Mouse (Mus musculus): Measurements from ENCODE around the gene Sdsl. TPM values are rescaled to one million over a fixed set of nuclear protein-coding genes. Genes with fewer than 3 reads are reported as not detected.

Sdsl gene
- polyA plus RNA-seq, 1 experiment from 2014 or later, result 10.5 TPM

DNA sequence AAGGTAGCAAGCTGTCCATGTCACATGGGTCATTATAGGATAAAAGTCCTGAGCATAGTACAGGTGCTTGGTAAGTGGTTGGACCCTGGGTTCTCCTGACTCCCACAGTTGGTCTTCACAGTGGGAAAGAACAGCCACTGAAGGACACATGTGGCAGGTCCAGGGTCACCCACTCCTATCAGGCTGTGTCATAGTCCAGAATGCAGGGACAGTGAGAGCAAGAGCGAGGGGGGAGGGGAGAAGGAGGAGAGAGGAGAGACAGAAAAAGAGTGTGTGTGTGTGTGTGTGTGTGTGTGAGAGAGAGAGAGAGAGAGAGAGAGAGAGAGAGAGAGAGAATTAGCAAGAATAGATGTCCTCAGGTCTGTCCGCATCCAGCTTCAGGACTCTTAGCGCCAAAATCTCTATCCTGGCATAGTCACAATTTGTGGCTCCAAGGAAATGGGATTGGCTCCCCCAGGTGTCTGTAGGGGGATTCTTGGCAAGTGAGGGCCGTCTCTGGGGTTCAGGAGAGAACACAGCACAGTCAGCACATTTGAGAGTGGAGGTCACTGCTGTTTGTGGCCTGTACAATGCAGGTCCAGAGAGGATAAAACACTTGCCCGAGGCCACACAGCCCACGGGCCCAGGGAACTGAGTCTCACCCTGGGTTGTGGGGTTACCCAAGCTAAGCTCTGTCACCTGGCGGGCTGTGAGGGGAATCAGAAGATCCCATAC, 15.6 kb downstream of the Sdsl start:
- no peak for ATAC-seq (ENCODE audit: low FRiP score, low TSS enrichment)
- Histone ChIP-seq H3K4me2 (replicated peaks; ENCODE audit: low read depth, low read length) (no peak overlapping the region), H3K27ac (ENCODE audit: low read depth, low read length) (no peak overlapping the region), H3K9ac (ENCODE audit: low read depth, low read length) (no peak overlapping the region), H3K4me3 (ENCODE audit: low read length) (no peak overlapping the region), H3K27me3 (ENCODE audit: control insufficient read depth, insufficient read depth, low read length) (no peaks in the 10 kb centered on the region), H3K36me3 (ENCODE audit: control insufficient read depth, insufficient read depth, low read length) (no peaks in the 10 kb centered on the region), H3K4me1 (ENCODE audit: control insufficient read depth, insufficient read depth, low read length) (no peaks in the 10 kb centered on the region), H3K9me3 (ENCODE audit: control insufficient read depth, low read length) (no peaks in the 10 kb centered on the region)
- 50% methylated on average over 7 of the region's 7 CpGs for WGBS

DNA sequence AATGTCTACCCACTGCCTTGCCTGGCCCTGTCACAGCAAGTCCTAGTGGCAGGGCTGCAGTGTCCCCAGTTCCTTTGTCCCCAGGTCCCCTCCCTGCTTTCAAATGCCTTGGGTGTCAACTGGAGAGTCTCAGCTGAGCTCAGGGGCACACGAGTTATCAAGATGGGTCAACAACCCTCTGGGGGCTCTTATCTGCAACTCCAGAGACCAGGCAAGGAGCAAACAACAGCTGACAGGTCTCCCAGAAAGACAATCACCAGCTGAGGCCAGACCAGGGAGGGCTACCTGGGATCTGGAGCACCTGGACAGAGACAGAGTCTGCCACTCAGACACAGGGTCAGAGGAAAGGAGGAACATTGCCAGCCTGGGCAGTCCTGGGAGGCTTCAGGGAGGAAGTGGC, 16.4 kb downstream of the Sdsl start:
- H3K36me3 ChIP-seq (ENCODE audit: control insufficient read depth, insufficient read depth, low read length), result no peaks in the 10 kb centered on the region
- H3K27ac ChIP-seq (ENCODE audit: low read depth, low read length), result no peak overlapping the region
- H3K9ac ChIP-seq (ENCODE audit: low read depth, low read length), result no peak overlapping the region
- H3K4me2 ChIP-seq (replicated peaks; ENCODE audit: low read depth, low read length), result no peak overlapping the region
- no peaks in the 10 kb centered on the region for H3K4me1 ChIP-seq (ENCODE audit: control insufficient read depth, insufficient read depth, low read length)
- ATAC-seq (ENCODE audit: low FRiP score, low TSS enrichment), result no peak
- 40% methylated on average over 1 of the region's 1 CpGs for WGBS
- no peaks in the 10 kb centered on the region for H3K9me3 ChIP-seq (ENCODE audit: control insufficient read depth, low read length)
- H3K27me3 ChIP-seq (ENCODE audit: control insufficient read depth, insufficient read depth, low read length), result no peaks in the 10 kb centered on the region
- H3K4me3 ChIP-seq (ENCODE audit: low read length), result no peak overlapping the region

DNA sequence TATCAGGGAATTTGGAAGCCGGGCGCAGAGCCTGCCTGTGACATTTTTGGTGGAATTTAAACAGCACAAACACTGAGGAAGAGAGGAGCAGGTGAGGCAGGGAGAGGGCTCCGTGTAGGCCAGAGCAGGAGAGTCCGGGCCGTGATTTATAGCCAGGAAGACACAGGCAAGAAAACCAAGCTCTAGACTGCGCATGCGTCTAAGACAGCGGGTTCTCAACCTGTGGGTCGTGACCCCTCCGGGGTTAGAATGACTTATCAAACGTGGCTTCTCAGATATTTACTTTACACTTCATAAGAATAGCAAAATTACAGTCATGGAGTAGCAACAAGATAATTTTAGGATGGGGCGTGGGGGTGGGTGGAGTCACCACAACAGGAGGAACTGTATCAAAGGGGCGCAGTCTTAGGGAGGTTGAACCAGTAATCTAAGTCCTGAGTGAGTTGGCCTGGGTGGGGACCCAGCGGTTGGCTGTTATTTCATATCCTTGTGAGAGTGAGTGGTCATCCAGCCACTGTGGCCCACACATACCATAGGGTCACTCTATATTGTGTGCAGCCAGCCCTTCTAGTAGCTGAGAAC, 17.8 kb downstream of the Sdsl start:
- Histone ChIP-seq H3K4me2 (replicated peaks; ENCODE audit: low read depth, low read length) (peak overlapping the region; percentile 2; the same call in 1 of the 2 replicates), H3K4me1 (ENCODE audit: control insufficient read depth, insufficient read depth, low read length) (no peaks in the 10 kb centered on the region), H3K9me3 (ENCODE audit: control insufficient read depth, low read length) (no peaks in the 10 kb centered on the region), H3K27me3 (ENCODE audit: control insufficient read depth, insufficient read depth, low read length) (0 out of 2 replicates have a peak, but pooled peaks cover 4% of the 10 kb centered on the region), H3K9ac (ENCODE audit: low read depth, low read length) (no peak overlapping the region), H3K4me3 (ENCODE audit: low read length) (no peak overlapping the region), H3K36me3 (ENCODE audit: control insufficient read depth, insufficient read depth, low read length) (no peaks in the 10 kb centered on the region), H3K27ac (ENCODE audit: low read depth, low read length) (no peak overlapping the region)
- 26% methylated on average over 14 of the region's 14 CpGs for WGBS
- 0 out of 2 replicates have a peak, but pooled peaks have one; percentile 36 for ATAC-seq (ENCODE audit: low FRiP score, low TSS enrichment)

- H3K4me2 ChIP-seq (replicated peaks; ENCODE audit: low read depth, low read length), result no peak overlapping the region
- no peaks in the 10 kb centered on the region for H3K9me3 ChIP-seq (ENCODE audit: control insufficient read depth, low read length)
- no peak; the same call in 1 of the 2 replicates for ATAC-seq (ENCODE audit: low FRiP score, low TSS enrichment)
- H3K4me1 ChIP-seq (ENCODE audit: control insufficient read depth, insufficient read depth, low read length), result no peaks in the 10 kb centered on the region
- 27% methylated on average over 13 of the region's 13 CpGs for WGBS
- H3K27me3 ChIP-seq (ENCODE audit: control insufficient read depth, insufficient read depth, low read length), result peaks cover 4% of the 10 kb centered on the region; the same call in 1 of the 2 replicates
- H3K9ac ChIP-seq (ENCODE audit: low read depth, low read length), result no peak overlapping the region
- no peaks in the 10 kb centered on the region for H3K36me3 ChIP-seq (ENCODE audit: control insufficient read depth, insufficient read depth, low read length)
- no peak overlapping the region for H3K27ac ChIP-seq (ENCODE audit: low read depth, low read length)
- no peak overlapping the region for H3K4me3 ChIP-seq (ENCODE audit: low read length)
Measured at GRCm38 (mm10) chr5:120447305-120447704, 25.3 kb downstream of the Sdsl start.

GRCm38 (mm10) chr5:120440733-120441132, 31.9 kb downstream of the Sdsl start:
- Histone ChIP-seq H3K4me1 (ENCODE audit: control insufficient read depth, insufficient read depth, low read length) (peaks cover 12% of the 10 kb centered on the region; the same call in 1 of the 2 replicates), H3K9ac (ENCODE audit: low read depth, low read length) (no peak overlapping the region), H3K27me3 (ENCODE audit: control insufficient read depth, insufficient read depth, low read length) (peaks cover 50% of the 10 kb centered on the region), H3K4me2 (replicated peaks; ENCODE audit: low read depth, low read length) (peak overlapping the region; percentile 27), H3K27ac (ENCODE audit: low read depth, low read length) (no peak overlapping the region), H3K9me3 (ENCODE audit: control insufficient read depth, low read length) (no peaks in the 10 kb centered on the region), H3K36me3 (ENCODE audit: control insufficient read depth, insufficient read depth, low read length) (no peaks in the 10 kb centered on the region), H3K4me3 (ENCODE audit: low read length) (peak overlapping the region; percentile 26; the same call in 1 of the 2 replicates)
- ATAC-seq (ENCODE audit: low FRiP score, low TSS enrichment), result 0 out of 2 replicates have a peak, but pooled peaks have one; percentile 62
- WGBS, result 5% methylated on average over 14 of the region's 14 CpGs

GRCm38 (mm10) chr5:120439887-120440670, 32.5 kb downstream of the Sdsl start:
- H3K4me3 ChIP-seq (ENCODE audit: low read length), result peak overlapping the region; percentile 26
- H3K9ac ChIP-seq (ENCODE audit: low read depth, low read length), result 0 out of 2 replicates have a peak overlapping the region, but pooled peaks have one; percentile 12
- peaks cover 56% of the 10 kb centered on the region for H3K27me3 ChIP-seq (ENCODE audit: control insufficient read depth, insufficient read depth, low read length)
- H3K36me3 ChIP-seq (ENCODE audit: control insufficient read depth, insufficient read depth, low read length), result no peaks in the 10 kb centered on the region
- H3K4me1 ChIP-seq (ENCODE audit: control insufficient read depth, insufficient read depth, low read length), result peaks cover 12% of the 10 kb centered on the region; the same call in 1 of the 2 replicates
- 1% methylated on average over 57 of the region's 61 CpGs for WGBS
- H3K9me3 ChIP-seq (ENCODE audit: control insufficient read depth, low read length), result no peaks in the 10 kb centered on the region
- ATAC-seq (ENCODE audit: low FRiP score, low TSS enrichment), result no peak
- H3K27ac ChIP-seq (ENCODE audit: low read depth, low read length), result no peak overlapping the region
- peak overlapping the region; percentile 27 for H3K4me2 ChIP-seq (replicated peaks; ENCODE audit: low read depth, low read length)

- H3K36me3 ChIP-seq (ENCODE audit: control insufficient read depth, insufficient read depth, low read length), result no peaks in the 10 kb centered on the region
- no peak overlapping the region for H3K27ac ChIP-seq (ENCODE audit: low read depth, low read length)
- peaks cover 66% of the 10 kb centered on the region for H3K27me3 ChIP-seq (ENCODE audit: control insufficient read depth, insufficient read depth, low read length)
- ATAC-seq (ENCODE audit: low FRiP score, low TSS enrichment), result no peak
- no peak overlapping the region for H3K9ac ChIP-seq (ENCODE audit: low read depth, low read length)
- WGBS, result under 1% methylated on average over 27 of the region's 27 CpGs
- H3K4me3 ChIP-seq (ENCODE audit: low read length), result no peak overlapping the region
- H3K4me2 ChIP-seq (replicated peaks; ENCODE audit: low read depth, low read length), result no peak overlapping the region
- H3K4me1 ChIP-seq (ENCODE audit: control insufficient read depth, insufficient read depth, low read length), result peaks cover 12% of the 10 kb centered on the region; the same call in 1 of the 2 replicates
- no peaks in the 10 kb centered on the region for H3K9me3 ChIP-seq (ENCODE audit: control insufficient read depth, low read length)
Measured at GRCm38 (mm10) chr5:120438991-120439710, 33.5 kb downstream of the Sdsl start.

GRCm38 (mm10) chr5:120438469-120438868, 34.1 kb downstream of the Sdsl start:
- Histone ChIP-seq H3K27me3 (ENCODE audit: control insufficient read depth, insufficient read depth, low read length) (peaks cover 73% of the 10 kb centered on the region), H3K36me3 (ENCODE audit: control insufficient read depth, insufficient read depth, low read length) (no peaks in the 10 kb centered on the region), H3K9ac (ENCODE audit: low read depth, low read length) (no peak overlapping the region), H3K4me3 (ENCODE audit: low read length) (no peak overlapping the region), H3K4me2 (replicated peaks; ENCODE audit: low read depth, low read length) (no peak overlapping the region), H3K4me1 (ENCODE audit: control insufficient read depth, insufficient read depth, low read length) (peaks cover 12% of the 10 kb centered on the region; the same call in 1 of the 2 replicates), H3K9me3 (ENCODE audit: control insufficient read depth, low read length) (no peaks in the 10 kb centered on the region), H3K27ac (ENCODE audit: low read depth, low read length) (no peak overlapping the region)
- ATAC-seq (ENCODE audit: low FRiP score, low TSS enrichment), result no peak
- WGBS, result 2% methylated on average over 13 of the region's 13 CpGs

Data from kidney, embryonic 14.5 days (tissue).